Mouse (Mus musculus): Measurements from ENCODE around the gene Polr2a.

The Polr2a gene

GRCm38 (mm10) chr11:69758478-69758970 lies at the start of gene Polr2a:
Gene Polr2a (minus strand): TSS chr11:69758637.
- DNase-seq (ENCODE audit: inconsistent ontology term) = peak; percentile 100

- no peak for DNase-seq (ENCODE audit: inconsistent ontology term)
Measured at GRCm38 (mm10) chr11:69807641-69808040, 49.2 kb upstream of the Polr2a start.

GRCm38 (mm10) chr11:69806378-69806777 lies 47.9 kb upstream of the Polr2a start:
- DNase-seq (ENCODE audit: inconsistent ontology term) = no peak

GRCm38 (mm10) chr11:69804972-69805909 lies 46.8 kb upstream of the Polr2a start, which contains the start of gene Tmem102:
Gene Tmem102 (minus strand): TSS chr11:69805624.
- DNase-seq (ENCODE audit: inconsistent ontology term) = no peak

- DNase-seq (ENCODE audit: inconsistent ontology term) = no peak
Measured at GRCm38 (mm10) chr11:69804652-69804940, 46.2 kb upstream of the Polr2a start.

- peak; percentile 78 for DNase-seq (ENCODE audit: inconsistent ontology term)
Measured at GRCm38 (mm10) chr11:69803786-69804651, 45.6 kb upstream of the Polr2a start.

- peak; percentile 38 for DNase-seq (ENCODE audit: inconsistent ontology term)
Measured at GRCm38 (mm10) chr11:69803328-69803727, 44.9 kb upstream of the Polr2a start.

- DNase-seq (ENCODE audit: inconsistent ontology term) = peak; percentile 93
Measured at GRCm38 (mm10) chr11:69802648-69803105, 44.2 kb upstream of the Polr2a start.

- no peak for DNase-seq (ENCODE audit: inconsistent ontology term)
Measured at GRCm38 (mm10) chr11:69801379-69801977, 43.0 kb upstream of the Polr2a start, which contains the start of gene Fgf11. Gene Fgf11 (minus strand): TSS chr11:69801857.

GRCm38 (mm10) chr11:69800392-69801197 lies 42.2 kb upstream of the Polr2a start:
- peak; percentile 49 for DNase-seq (ENCODE audit: inconsistent ontology term)

- DNase-seq (ENCODE audit: inconsistent ontology term) = peak; percentile 32
Measured at GRCm38 (mm10) chr11:69800138-69800391, 41.6 kb upstream of the Polr2a start.

- DNase-seq (ENCODE audit: inconsistent ontology term) = no peak
Measured at GRCm38 (mm10) chr11:69799394-69800137, 41.1 kb upstream of the Polr2a start.

GRCm38 (mm10) chr11:69797924-69798323 lies 39.5 kb upstream of the Polr2a start:
- DNase-seq (ENCODE audit: inconsistent ontology term) = no peak

- DNase-seq (ENCODE audit: inconsistent ontology term) = no peak
Measured at GRCm38 (mm10) chr11:69795983-69796435, 37.6 kb upstream of the Polr2a start.

- DNase-seq (ENCODE audit: inconsistent ontology term) = peak; percentile 99
Measured at GRCm38 (mm10) chr11:69795168-69795982, 36.9 kb upstream of the Polr2a start, which contains the start of gene Chrnb1. Gene Chrnb1 (minus strand): TSS chr11:69795943.

GRCm38 (mm10) chr11:69793429-69793828 lies 35.0 kb upstream of the Polr2a start:
- no peak for DNase-seq (ENCODE audit: inconsistent ontology term)

- DNase-seq (ENCODE audit: inconsistent ontology term) = no peak
Measured at GRCm38 (mm10) chr11:69791420-69791819, 33.0 kb upstream of the Polr2a start.

GRCm38 (mm10) chr11:69789431-69789830 lies 31.0 kb upstream of the Polr2a start:
- DNase-seq (ENCODE audit: inconsistent ontology term) = no peak

GRCm38 (mm10) chr11:69787306-69787705 lies 28.9 kb upstream of the Polr2a start:
- no peak for DNase-seq (ENCODE audit: inconsistent ontology term)
